Mouse (Mus musculus): ENCODE results near the gene Ermap. TPM values are rescaled to one million over a fixed set of nuclear protein-coding genes. Genes with fewer than 3 reads are reported as not detected.

The Ermap gene
- total and polyA plus RNA-seq, 2 experiments from 2014 or later: 0.37 to 0.48 TPM

DNA sequence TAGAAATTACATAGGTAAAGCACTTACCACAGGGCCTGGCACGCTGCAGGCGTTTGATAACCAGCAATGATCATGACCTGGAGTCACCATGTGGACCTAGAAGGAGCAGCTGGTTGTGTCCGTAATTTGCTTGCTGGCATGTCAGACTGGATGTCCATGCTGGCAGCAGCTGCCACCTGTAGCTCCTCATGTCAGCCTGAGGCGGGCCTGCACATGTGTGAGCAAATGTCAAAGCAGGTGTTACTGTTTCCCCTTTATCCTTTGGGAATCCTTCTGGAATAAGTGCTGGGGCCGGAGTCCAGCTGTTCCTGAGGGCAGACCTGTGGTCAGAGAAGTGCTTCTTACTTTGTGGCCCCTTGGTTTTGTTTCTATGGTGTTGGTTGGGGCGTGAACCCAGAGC lies 8.3 kb upstream of the Ermap start:
- H3K4me3 ChIP-seq (ENCODE audit: low read length): no peak overlapping the region
- ATAC-seq (no peak), DNase-seq (ENCODE audit: low spot score) (no peak)
- H3K4me1 ChIP-seq (ENCODE audit: insufficient read depth, low read length): no peaks in the 10 kb centered on the region; the same call in 1 of the 2 replicates
- no peak for TF ChIP-seq CTCF (IDR thresholded peaks at IDR 0.05; ENCODE audit: low read depth)
- WGBS: 77% methylated on average over 6 of the region's 6 CpGs
- H3K27me3 ChIP-seq (ENCODE audit: insufficient read depth, low read length): no peaks in the 10 kb centered on the region
- no peaks in the 10 kb centered on the region for H3K9me3 ChIP-seq (ENCODE audit: low read length)
- no peak overlapping the region for H3K4me2 ChIP-seq (ENCODE audit: low read depth, low read length)
- peaks cover 8% of the 10 kb centered on the region; the same call in 1 of the 2 replicates for H3K36me3 ChIP-seq (ENCODE audit: insufficient read depth, low read length)
- H3K9ac ChIP-seq (replicated peaks; ENCODE audit: low read length): no peak overlapping the region
- H3K27ac ChIP-seq: no peak overlapping the region

DNA sequence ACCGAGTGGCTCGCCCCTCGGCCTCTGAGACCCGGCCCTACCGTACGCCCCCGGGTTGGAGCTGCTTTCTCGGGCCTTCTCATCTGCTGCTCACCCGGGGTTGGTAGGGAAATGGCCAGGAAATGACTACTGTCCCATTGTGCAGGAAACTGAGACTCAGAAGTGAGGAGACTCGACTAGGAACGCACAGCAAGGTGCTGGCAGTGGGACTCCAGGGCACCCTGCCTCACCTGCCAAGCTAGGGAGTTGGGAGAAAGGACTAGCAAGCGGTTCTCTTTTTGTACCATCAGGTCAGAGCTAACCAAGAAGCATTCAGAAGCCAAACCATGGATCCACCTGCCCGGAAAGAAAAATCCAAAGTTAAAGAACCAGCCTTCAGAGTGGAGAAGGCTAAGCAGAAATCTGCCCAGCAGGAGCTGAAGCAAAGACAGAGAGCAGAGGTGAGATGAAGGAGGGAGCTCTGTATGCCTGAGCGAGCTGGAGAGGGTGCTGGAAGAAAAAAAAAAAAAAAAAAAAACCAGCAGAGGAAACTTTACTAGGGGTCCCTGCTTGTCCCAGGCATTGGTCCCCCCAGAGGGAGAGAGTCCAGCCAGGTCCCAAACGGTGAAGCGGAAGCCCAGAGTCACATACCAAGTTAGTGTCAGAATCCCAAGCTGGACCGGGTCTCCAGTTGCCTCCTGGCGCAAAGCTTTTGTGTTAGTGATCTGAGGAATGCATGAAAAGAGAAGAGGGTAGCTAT lies 5.9 kb upstream of the Ermap start:
- Histone ChIP-seq H3K36me3 (ENCODE audit: insufficient read depth, low read length) (peaks cover 2% of the 10 kb centered on the region; the same call in 1 of the 2 replicates), H3K27me3 (ENCODE audit: insufficient read depth, low read length) (no peaks in the 10 kb centered on the region), H3K9me3 (ENCODE audit: low read length) (no peaks in the 10 kb centered on the region), H3K4me2 (ENCODE audit: low read depth, low read length) (peak overlapping the region; percentile 57), H3K27ac (peak overlapping the region; percentile 86), H3K9ac (replicated peaks; ENCODE audit: low read length) (peak overlapping the region; percentile 85), H3K4me3 (ENCODE audit: low read length) (peak overlapping the region; percentile 83), H3K4me1 (ENCODE audit: insufficient read depth, low read length) (no peaks in the 10 kb centered on the region; the same call in 1 of the 2 replicates)
- 4% methylated on average over 16 of the region's 18 CpGs for WGBS
- ATAC-seq: no peak
- TF ChIP-seq CTCF (IDR thresholded peaks at IDR 0.05; ENCODE audit: low read depth): no peak
- DNase-seq (ENCODE audit: low spot score): no peak

DNA sequence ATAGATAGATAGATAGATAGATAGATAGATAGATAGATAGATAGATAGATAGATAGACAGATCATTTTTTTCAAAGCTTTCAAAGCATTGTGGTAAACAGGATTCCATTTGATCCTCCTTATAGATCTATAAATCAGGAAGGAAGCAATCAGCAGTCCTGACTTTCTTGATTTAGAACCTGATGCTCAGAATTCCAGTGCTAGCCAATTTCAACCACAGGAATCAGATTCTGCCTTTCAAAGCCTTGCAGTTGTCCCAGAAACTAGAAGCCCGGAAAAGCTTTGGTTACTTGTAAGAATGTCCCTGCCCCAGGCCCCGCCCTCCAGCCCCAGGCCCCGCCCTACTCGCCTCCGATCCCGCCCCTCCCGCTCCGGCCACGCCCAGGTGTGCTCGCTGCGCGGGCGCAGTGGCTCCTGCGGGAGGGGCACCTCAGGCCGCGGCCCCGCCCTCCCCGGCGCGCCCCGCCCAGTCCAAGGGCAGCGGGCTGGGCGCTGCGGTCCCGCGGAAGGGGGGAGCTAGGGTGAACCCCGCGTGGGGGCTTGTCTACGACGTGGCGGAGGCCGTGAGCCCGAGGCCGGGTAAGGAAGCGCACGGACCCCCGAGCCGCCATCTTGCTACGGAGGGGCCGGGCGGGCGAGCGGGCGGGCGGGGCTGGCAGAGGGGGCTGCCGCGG lies 5.2 kb upstream of the Ermap start, which contains the start of gene Svbp:
Gene Svbp (plus strand): TSS at position 398 of the 673 bp plus-strand sequence.
- no peaks in the 10 kb centered on the region for H3K36me3 ChIP-seq (ENCODE audit: insufficient read depth, low read length)
- peak within 1 kb of the TSS; percentile 85 for H3K9ac ChIP-seq (replicated peaks; ENCODE audit: low read length)
- ATAC-seq (peak; percentile 94), DNase-seq (ENCODE audit: low spot score) (peak; percentile 95)
- H3K4me3 ChIP-seq (ENCODE audit: low read length): peak within 1 kb of the TSS; percentile 83
- H3K27ac ChIP-seq: peak within 1 kb of the TSS; percentile 86
- no peaks in the 10 kb centered on the region for H3K27me3 ChIP-seq (ENCODE audit: insufficient read depth, low read length)
- no peak for TF ChIP-seq CTCF (IDR thresholded peaks at IDR 0.05; ENCODE audit: low read depth)
- H3K9me3 ChIP-seq (ENCODE audit: low read length): no peaks in the 10 kb centered on the region
- WGBS: under 1% methylated on average over 34 of the region's 47 CpGs
- peak within 1 kb of the TSS; percentile 57 for H3K4me2 ChIP-seq (ENCODE audit: low read depth, low read length)
- H3K4me1 ChIP-seq (ENCODE audit: insufficient read depth, low read length): no peaks in the 10 kb centered on the region; the same call in 1 of the 2 replicates

DNA sequence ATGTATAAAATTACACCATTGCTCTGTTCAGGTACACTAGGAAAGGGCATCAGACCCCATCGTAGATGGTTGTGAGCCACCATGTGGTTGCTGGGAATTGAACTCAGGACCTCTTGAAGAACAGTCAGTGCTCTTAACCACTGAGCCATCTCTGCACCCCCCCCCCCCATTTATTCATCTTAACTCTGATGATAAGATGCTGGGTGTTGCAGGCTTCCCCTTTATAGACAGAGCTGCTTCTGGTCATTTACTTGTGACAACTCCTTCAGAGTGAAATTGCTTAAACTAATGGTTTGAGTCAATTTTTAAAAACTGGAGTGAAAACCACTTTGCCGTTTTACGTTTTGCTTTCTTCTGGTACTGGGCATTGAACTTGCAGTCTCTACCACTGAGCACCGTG lies 2.9 kb upstream of the Ermap start:
- H3K36me3 ChIP-seq (ENCODE audit: insufficient read depth, low read length): no peaks in the 10 kb centered on the region
- DNase-seq (ENCODE audit: low spot score): no peak
- H3K27ac ChIP-seq: no peak overlapping the region
- H3K9ac ChIP-seq (replicated peaks; ENCODE audit: low read length): no peak overlapping the region
- H3K27me3 ChIP-seq (ENCODE audit: insufficient read depth, low read length): no peaks in the 10 kb centered on the region
- 91% methylated on average over 4 of the region's 4 CpGs for WGBS
- no peaks in the 10 kb centered on the region for H3K9me3 ChIP-seq (ENCODE audit: low read length)
- no peak for TF ChIP-seq CTCF (IDR thresholded peaks at IDR 0.05; ENCODE audit: low read depth)
- no peak overlapping the region for H3K4me3 ChIP-seq (ENCODE audit: low read length)
- ATAC-seq: no peak
- H3K4me1 ChIP-seq (ENCODE audit: insufficient read depth, low read length): no peaks in the 10 kb centered on the region
- no peak overlapping the region for H3K4me2 ChIP-seq (ENCODE audit: low read depth, low read length)

DNA sequence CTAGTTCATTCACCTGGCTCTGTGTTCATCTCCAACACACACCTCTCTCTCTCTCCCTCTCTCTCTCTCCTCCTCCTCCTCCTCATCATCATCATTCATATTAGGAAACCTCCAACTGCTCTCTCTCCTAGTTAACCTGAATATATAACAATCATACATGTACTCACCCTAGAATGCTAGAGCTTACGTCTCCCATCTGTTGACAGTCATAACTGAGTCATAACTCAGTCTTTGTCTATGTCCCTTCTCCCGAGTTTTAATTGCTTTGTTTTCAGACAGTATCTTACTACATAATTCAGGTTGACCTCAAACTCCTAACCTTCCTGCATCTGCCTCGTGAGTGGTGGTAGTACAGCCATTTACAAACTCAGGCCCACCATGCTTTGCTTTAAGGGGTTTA lies 1.5 kb upstream of the Ermap start:
- no peak overlapping the region for H3K27ac ChIP-seq
- no peaks in the 10 kb centered on the region for H3K27me3 ChIP-seq (ENCODE audit: insufficient read depth, low read length)
- no peaks in the 10 kb centered on the region for H3K9me3 ChIP-seq (ENCODE audit: low read length)
- no peak overlapping the region for H3K4me3 ChIP-seq (ENCODE audit: low read length)
- H3K4me1 ChIP-seq (ENCODE audit: insufficient read depth, low read length): no peaks in the 10 kb centered on the region
- DNase-seq (ENCODE audit: low spot score): no peak
- H3K36me3 ChIP-seq (ENCODE audit: insufficient read depth, low read length): no peaks in the 10 kb centered on the region
- no peak for TF ChIP-seq CTCF (IDR thresholded peaks at IDR 0.05; ENCODE audit: low read depth)
- no peak overlapping the region for H3K4me2 ChIP-seq (ENCODE audit: low read depth, low read length)
- 70% methylated on average over 3 of the region's 3 CpGs for WGBS
- ATAC-seq: no peak
- no peak overlapping the region for H3K9ac ChIP-seq (replicated peaks; ENCODE audit: low read length)

DNA sequence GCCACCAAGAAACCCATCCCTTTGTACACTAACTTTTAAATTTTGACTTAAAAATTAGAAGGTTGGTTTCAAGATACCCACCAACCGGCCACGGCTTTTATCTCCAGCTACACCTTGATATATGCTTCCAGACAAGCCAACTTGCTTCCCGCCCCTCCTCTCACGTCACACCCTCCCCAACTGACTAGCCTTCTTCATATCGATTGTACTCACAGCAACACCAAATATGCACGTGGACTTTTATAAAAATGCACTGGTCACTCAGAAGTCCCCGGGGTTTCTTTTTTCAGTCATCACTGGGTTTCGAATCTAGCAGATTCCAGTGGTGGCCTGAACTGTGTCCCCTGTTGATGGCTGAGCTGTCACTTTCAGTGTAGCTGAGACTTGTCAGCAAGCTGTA lies 807 bp upstream of the Ermap start:
- Histone ChIP-seq H3K9ac (replicated peaks; ENCODE audit: low read length) (no peak overlapping the region), H3K27ac (no peak overlapping the region), H3K4me1 (ENCODE audit: insufficient read depth, low read length) (no peaks in the 10 kb centered on the region), H3K9me3 (ENCODE audit: low read length) (no peaks in the 10 kb centered on the region), H3K4me3 (ENCODE audit: low read length) (no peak overlapping the region), H3K4me2 (ENCODE audit: low read depth, low read length) (no peak overlapping the region), H3K27me3 (ENCODE audit: insufficient read depth, low read length) (no peaks in the 10 kb centered on the region), H3K36me3 (ENCODE audit: insufficient read depth, low read length) (no peaks in the 10 kb centered on the region)
- 90% methylated on average over 8 of the region's 8 CpGs for WGBS
- no peak for ATAC-seq
- no peak for TF ChIP-seq CTCF (IDR thresholded peaks at IDR 0.05; ENCODE audit: low read depth)
- DNase-seq (ENCODE audit: low spot score): no peak

DNA sequence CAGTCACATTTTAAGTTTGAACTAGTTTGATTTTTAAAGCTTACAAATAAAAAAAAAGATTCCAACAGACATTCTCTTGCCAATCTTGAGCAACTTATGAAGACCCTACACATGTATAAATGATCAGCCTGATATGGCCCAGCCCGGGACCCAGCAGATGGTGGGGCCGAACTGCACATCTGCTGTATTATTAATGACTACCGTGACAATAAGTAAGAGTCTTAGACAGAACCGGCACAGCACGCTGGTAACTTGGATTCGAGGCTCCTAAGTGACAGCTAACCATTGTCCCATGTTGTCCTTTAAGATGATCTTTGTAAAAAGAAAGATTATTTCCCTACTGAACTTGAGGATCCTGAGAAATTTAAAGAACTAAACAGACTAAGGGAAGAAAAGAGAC lies 419 bp downstream of the Ermap start:
- Histone ChIP-seq H3K9me3 (ENCODE audit: low read length) (no peaks in the 10 kb centered on the region), H3K4me3 (ENCODE audit: low read length) (no peak overlapping the region), H3K4me1 (ENCODE audit: insufficient read depth, low read length) (no peaks in the 10 kb centered on the region), H3K9ac (replicated peaks; ENCODE audit: low read length) (no peak overlapping the region), H3K27me3 (ENCODE audit: insufficient read depth, low read length) (no peaks in the 10 kb centered on the region), H3K36me3 (ENCODE audit: insufficient read depth, low read length) (no peaks in the 10 kb centered on the region), H3K4me2 (ENCODE audit: low read depth, low read length) (no peak overlapping the region), H3K27ac (no peak overlapping the region)
- WGBS: 31% methylated on average over 6 of the region's 6 CpGs
- ATAC-seq (no peak), DNase-seq (ENCODE audit: low spot score) (no peak)
- no peak for TF ChIP-seq CTCF (IDR thresholded peaks at IDR 0.05; ENCODE audit: low read depth)

Measured in hindbrain, postnatal 0 days (tissue).